Mouse (Mus musculus): ENCODE results near the gene Terf2ip.
A peak's percentile ranks its signal among the peaks of the same experiment; 100 is the strongest.

Terf2ip gene

DNA sequence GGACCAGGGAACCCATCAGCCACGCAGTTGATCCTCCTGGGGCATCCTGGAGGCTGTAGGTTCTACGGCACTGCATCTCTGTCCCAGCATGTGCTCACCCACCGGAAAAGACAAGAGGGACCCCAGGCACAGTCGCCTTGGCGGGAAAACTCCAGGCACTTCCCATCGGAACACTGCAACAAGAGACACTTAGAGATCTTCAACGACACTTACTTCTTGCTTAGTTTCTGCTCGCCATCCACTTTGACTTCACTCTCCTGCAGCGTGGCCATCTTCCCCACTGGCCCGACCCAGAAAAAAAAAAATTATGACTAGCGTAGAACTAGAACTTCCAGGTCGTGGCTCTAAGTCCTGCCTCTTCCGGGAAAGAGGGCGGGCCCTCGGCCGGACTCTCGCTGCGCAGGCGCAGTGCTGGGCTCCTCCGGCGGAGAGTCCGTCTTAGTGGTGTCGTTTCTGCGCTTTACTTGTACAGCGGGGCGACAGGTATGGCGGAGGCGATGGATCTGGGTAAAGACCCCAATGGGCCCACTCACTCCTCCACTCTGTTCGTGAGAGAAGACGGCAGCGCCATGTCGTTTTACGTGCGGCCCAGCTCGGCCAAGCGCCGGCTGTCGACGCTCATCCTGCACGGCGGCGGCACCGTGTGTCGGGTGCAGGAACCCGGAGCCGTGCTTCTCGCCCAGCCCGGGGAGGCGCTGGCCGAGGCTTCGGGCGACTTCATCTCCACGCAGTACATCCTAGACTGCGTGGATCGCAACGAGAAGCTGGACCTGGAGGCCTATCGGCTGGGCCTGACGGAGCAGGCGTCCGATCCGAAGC lies at the start of gene Terf2ip, which contains the start of gene Kars:
TSS of gene Terf2ip (plus strand) at position 402 of the 819 bp plus-strand sequence.
TSS of gene Kars (minus strand) at position 327 of the 819 bp plus-strand sequence.
- DNase-seq, result peak; percentile 92

DNA sequence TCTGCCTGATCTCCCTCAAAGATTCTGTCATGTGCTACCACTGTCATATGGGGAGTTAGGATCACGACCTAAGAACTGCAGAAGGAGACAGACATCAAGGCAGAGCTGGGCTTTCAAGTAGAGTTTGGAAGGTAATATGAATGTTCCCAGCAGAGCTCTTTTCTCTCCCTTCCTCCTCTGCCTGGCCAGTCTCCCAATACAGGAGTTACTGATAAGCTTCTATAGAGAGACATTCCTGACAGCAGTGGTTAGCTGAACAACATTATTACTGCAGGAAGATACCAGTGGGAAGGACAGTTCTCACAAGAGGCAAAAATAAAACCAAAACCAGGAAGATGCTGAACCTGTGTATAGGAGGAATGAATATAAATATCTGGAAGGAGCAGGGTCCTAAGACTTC lies 48.6 kb upstream of the Terf2ip start:
- no peak for DNase-seq

DNA sequence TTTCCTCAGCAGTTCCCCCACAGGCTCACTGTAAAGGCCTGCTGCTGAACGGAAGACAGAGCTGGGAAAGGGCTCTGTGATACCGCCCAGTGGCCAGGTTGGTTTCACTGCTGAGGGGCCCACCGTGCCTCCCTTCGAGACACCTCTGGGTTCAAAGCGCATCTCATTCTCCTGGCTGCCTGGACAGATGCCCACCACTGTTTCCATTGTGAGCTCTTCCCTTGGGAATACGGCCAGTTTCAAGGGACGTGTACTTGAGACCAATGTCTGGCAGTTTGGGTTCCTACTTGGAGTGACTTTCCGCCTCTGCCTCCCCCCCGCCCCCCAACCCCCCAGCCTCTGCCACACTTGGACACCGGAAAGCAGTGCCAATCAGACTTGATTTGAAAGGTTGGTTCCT lies 48.1 kb upstream of the Terf2ip start:
- DNase-seq, result no peak

DNA sequence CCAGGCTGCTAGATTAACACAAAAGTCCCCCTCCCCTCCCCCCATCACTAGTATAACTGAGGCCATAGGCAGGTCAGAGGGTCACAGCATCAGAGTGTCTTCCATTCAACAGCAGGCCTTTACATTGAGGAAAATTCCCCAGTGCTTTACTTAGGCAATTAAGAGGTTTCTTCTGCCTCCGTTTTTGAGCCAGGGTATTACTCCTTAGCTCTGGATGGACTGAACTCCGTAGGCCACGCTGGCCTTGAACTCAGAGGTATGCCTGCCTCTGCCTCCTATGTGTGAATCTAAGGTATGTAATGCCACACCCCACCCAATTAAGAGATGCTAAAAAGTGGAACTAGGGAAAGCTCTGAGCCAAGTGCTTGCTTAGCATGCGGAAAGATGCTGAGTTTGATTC lies 47.7 kb upstream of the Terf2ip start:
- DNase-seq, result no peak

DNA sequence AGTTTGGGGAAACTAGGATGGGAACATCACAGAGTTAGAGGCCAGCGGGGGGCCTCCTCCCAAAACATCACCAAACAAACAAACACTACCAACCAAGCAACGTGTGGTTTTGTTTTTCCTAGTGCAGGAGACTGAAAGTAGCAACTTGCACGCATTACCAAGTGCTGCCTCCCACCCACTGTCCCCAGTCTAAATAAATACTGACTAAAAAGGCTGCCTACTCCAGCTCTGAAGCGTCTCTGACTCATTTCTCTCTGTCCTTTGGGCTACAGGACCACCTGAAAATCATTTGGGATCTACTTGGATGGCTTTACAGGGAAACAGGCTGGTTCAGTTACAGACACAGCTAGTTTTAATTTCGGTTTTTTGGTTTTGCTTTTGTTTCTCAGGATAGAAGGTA lies 46.8 kb upstream of the Terf2ip start:
- DNase-seq, result no peak

DNA sequence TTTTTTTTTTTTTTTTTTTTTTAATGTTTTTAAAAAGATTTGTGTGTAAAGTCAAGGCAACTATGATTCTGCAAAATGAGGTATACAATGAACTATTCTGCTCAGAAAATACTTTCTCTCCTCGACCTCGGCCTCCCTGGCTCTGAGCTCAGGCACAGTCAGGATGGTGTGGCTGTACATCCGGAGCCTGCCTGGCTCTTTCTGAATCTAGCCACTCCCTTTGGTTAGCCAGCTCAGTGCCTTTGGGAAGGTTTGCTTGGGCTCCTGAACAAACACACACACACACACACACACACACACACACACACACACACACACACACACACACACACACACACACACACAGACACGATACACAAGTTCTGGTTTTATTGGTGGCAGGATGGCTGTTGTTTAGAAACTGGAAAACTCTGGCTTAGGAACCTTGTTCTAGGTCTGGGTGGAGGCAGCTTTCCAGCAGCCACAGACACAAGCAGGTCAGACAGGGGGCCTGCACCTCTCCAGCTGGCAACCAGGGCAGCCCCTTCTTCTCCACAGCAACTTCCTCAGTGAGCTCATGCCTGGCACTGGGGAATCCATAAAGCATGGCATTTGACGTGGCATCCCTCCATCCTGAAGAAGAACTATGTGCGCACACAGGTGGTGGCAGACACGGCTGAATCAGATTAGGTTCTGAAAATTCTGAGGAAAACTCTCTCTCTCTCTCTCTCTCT lies 46.2 kb upstream of the Terf2ip start:
- DNase-seq, result no peak

DNA sequence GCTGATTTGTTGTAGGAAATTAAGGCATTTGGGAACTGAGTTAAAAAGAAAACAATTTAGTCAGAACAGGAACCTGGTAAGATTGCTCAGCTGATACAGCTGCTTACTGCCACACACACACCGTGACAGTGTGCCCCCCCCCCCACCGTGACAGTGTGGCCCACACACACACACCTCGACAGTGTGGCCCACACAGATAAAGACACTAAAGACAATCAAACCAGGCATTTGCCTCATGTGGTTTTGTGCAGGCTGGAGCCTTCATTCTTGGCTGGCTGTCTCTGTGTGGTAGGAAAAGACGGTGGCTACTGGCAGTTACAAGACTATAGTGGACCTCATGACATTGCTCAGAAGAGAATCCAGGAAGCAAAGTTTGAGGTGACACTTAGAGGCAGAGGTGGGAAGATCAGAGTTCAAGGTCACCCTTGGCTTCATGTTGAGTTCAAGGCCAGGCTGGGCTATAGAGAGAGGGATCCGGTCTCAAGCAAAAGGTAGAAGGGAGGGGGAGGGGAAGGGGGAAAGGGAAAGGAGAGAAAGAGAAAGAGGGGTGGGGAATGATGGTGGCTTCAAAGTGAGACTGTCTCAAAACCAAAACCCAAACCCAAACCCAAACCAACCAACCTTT lies 43.8 kb upstream of the Terf2ip start:
- DNase-seq, result no peak

DNA sequence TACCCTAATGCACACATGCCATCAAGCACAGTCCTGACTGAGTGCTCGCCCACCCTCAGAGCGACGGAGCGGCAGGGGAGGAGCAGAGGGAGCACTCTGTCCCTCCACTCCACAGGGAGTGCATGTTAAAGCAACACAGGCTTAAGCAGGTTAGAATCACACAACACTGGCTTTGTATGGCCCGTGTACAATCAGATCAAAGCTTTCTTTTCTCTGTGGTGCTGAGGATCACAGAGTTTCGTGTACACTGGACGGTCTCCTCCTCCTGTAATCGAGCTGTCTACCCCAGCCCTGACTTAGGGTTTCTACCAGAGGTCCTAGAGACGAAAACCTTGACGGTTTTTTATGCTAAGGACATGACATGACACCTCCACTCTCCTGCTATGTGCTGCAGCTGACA lies 42.7 kb upstream of the Terf2ip start:
- DNase-seq, result no peak

DNA sequence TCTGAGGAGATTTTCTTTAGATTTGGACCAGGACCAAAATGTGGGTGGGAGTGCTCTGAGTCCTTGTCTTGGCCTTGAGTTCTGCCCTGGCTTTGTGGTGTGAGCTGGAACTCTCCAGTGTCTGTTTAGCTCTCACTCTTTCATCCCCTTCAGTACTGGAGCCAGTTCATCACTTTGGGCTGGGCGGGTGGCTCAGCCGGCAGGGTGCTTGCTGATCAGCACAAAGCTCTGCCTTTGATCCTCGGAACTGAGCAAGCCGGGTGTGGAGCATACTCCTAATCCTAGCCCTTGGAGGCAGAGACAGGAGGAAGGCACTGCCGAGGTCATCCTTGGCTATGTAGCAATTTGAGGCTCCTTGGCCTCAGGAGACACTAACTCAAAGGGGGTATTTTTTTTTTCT lies 42.2 kb upstream of the Terf2ip start:
- DNase-seq, result no peak

DNA sequence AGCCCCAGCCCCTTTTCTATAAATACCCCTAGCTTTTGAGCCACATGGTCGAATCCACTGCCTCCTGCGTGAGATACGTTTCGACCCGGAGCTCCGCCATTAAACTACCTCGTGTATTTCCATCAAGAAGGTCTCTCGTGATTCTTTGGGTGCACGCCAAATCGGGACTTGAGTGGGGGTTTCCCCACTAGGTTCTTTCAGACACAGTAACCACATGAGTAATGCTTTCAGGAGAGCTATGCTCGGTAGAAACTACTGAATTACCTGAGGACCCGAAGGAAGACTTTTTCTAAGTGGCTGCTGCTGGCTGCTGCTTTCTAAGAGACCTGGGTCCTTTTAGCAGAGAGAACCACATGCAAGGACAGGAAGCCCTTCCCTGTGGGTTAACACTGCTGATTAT lies 37.1 kb upstream of the Terf2ip start:
- no peak for DNase-seq

DNA sequence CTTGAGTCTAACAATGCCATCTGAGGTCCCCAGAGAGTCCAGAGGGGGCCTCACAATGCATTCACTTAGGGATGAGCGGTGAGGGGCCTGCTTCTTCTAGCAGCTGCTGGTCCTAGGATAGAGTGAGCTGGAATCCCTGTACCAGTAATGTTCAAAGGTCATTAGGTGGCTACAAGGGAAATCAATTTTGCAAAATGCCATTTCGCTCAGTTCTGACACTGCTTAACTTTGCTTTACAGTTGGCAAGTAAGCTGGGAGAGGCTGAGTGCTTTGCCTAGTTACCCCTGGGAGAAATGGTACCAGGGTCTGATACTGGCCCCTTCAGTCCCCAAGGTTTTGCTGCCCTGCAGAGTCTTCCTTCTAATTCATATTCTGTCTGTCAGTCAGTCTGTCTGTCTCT lies 35.5 kb upstream of the Terf2ip start:
- DNase-seq, result no peak

DNA sequence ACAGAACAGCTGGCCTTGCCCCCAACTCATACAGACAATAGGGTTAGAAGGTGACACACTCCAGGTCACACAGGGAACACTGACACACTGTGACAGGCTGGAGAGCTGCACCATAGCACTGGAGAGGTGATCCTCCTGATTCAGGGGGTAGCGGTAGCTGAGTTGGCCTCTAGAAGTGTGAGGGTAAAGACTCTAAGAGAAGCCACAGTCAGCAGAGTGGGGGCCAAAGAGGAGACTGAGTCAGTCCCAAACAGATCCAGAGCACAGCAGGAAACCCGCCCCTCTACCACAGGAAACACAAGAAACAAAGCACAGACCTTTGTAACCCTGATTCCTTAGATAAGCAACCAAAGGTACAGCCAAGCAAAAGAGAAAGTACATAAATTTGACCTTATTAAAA lies 34.9 kb upstream of the Terf2ip start:
- no peak for DNase-seq

DNA sequence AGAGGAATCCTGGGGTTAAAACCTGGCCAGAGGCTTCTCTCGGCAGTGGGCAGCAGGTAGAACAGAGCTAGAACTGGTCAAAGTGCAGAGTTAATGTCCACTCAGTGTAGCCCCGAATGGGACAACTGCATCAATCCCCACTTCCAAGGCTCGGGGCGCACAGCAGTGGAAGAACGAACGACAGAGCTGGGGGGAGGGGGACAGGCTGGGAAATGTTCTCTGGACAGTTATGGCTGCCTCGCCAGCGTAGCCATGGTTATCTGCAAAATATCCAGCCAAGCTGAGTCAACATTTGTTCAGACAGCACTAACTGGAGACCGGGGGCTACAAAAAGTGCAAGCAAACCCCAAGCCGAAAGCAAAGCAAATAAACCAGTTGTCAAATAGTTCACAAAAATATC lies 33.1 kb upstream of the Terf2ip start:
- no peak for DNase-seq

DNA sequence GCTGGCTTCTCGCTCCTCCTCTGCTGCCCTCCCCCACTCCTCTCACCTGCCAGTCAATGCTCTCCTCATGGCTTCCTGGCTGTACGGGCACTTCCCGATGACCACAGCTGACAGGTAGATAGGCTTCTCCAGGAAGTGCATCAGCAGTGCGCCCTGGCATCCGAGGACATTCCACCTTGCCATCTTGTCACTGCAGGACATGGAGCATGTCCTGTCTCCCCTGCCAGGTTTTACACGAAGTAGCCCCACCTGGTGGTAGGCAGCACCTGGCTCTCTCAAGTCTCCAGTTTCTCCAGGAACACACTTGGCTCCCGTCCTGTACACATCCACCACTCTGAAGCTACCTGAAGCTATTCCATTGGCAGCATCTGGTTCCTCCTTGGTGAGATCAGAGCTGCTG lies 29.1 kb upstream of the Terf2ip start:
- DNase-seq, result peak; percentile 80

DNA sequence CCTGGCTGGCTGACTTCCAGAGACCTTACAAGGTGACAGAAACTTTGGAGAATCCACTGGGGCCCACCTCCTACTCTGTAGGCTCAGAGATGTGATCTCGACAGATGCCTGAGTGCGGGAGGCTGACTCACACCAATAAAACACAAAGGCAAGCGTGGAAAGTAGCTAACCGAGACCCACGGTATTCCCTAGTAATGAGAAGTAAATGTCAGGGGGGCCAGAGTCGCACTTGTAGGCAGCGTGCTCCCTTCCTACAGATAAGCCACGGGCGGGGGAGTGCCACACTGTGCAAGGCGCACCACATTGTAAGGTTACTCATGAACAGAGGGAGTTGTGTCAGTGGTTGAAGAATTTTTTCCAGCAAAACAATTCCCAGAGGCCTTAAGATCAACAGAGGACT lies 26.7 kb upstream of the Terf2ip start:
- no peak for DNase-seq

DNA sequence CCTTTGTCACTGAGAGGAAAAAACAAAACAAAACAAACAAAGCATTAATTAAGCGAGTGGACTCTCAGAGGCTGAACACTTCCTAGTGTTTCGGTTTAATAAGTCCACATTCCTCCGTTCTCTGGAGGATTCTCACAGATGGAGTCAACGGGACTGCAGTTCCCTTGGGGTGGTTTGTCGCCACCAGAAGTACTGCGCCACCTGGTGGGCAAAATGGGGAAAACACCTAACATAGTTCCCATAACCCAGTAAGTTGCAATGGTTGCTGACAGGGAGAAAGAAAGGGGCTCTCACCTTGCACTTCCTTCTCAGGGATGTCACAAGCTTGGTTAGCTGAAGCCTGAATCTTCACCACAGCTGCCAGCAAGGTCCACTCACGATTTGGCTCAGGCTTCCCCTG lies 21.3 kb upstream of the Terf2ip start:
- DNase-seq, result peak; percentile 82

DNA sequence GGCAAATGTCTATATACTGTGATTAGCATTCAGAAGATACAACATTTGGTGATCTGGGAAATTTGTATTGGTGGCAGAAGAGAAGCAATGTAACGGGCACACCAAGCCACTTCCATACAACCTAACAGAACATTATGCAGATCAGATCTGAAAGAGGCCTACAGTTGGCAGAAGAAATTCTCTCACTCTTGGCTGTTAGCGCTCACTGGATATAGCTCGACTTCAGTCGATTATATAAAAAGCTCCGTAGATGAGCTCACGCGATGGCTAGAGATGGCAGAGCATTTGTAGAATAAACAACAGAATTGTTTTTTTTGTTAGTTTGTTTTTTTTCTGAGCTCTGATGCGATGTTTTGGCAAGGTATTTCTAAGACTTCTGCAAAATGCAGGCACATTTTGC lies 19.9 kb upstream of the Terf2ip start:
- no peak for DNase-seq

DNA sequence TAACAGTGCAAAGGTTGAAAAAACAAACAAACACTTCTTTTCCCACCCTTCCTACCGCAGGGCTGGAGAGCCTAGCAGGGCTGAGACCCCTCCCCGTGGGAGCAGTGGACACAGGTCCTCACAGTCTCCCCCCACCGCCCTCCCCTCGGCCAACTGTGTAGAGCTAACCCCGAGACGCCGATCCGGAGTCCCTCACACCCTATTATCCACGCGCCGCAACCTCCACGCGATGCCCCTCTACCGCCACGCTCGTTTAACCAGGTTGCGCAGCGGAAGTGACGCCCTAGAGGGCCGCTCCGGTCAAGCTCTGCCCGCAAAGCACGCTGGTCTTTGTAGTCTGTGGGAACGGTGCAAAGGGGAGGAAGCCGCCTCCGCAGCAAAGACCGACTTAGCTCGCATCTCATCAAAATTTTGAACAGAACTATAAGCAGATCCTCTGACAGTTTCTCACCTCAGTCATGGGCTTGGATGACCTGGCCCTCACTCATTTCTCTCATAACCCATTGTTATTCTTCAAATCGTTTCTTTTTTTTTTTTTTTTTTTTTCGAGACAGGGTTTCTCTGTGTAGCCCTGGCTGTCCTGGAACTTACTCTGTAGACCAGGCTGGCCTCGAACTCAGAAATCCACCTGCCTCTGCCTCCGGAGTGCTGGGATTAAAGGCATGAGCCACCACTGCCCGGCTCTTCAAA lies 19.0 kb upstream of the Terf2ip start, which contains the start of gene Adat1:
TSS of gene Adat1 (minus strand) at position 290 of the 690 bp plus-strand sequence.
- peak; percentile 85 for DNase-seq

DNA sequence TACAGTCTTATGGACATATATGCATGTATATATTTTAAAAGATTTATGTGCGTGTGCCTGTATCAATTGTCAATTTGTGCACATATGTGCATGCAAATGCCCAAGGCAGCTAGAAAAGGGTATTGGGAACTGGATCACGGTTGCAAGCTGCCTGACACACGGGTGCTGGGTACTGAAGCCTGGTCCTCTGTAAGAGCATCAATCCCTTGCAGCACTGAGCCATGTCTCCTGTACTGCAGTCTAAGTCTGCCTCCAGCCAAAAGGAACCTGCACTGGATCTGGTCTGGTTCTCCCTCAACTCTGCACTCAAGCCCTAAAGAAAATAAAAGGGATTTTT lies 18.5 kb upstream of the Terf2ip start:
- no peak for DNase-seq

DNA sequence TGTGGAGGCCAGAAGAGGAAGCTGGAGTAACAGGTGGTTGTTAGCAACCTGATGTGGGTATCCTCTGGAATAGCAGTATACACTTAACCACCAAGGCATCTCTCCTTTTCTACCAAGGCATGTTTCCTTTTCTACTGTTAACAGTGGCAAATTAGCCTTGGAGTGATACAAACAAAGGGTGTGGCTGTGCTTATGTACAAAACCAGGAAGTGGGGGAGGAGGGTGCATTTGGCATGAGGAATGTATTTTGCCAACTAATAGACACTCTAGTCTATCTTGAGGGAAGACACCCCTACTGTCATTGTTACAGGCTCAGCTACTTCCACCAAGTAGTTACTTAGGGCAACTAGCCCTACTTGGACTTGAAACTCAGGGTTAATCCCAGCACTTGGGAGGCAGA lies 6.4 kb upstream of the Terf2ip start:
- no peak for DNase-seq

DNA sequence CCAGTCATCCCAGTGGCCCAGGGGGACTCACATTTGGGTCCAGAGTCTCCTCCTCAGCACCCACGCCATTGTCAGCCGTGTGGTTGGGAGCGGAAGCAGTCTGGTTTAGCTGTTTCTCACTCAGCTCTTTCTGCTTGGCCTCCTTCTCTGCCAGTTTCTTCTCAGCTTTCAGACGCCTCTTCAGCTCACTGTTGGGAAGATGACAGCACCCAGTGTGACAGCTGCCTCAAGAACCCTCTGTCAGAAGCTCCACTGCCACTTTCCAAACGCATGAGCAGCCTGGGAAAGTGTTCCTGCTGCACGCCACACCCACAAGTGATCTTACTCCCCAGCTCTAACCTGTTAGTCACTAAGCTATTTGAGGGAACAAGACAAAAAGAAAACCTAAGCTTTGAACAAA lies 5.6 kb upstream of the Terf2ip start:
- no peak for DNase-seq

DNA sequence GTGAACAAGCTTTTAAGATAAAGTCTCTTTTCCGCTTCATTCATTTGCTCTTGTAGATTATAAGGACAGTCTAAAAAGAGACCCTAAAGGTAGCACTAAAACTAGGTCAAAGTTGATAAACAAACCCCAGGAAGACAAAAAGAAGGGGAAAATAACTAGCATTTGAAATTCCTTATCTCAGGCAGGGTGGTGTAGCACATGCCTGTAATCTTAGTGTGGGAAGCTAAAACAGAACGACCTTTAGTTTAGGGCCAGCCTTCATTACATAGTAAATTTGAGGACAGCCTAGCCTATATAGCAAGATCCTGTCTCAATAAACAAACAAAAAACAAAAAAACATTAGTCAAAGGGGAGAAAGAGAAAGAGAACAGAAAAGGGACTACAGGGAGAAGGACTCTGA lies 3.5 kb upstream of the Terf2ip start:
- DNase-seq, result no peak

DNA sequence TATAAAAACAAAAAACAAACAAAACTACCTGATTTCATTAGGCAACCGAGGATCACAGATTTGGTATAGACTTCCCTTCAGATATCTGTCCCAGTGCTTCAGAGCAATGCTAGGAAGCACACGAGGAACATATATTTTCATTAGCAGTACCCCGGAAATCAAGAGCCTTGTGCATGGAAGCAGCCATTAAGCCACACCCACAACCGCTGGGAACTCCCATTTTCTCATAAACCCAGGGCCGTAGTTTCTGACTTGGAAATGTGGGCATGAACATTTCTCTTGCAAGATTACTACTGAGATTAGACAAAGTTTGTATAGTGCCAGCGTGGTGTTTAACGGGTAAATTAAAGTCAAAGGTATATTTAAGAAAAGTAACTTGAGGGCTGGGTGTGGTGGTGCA lies 1.6 kb upstream of the Terf2ip start:
- DNase-seq, result no peak

Data from cerebellum, adult 9-10 months (tissue).